Mouse (Mus musculus): ENCODE results near the gene Myocos. TPM values are rescaled to one million over a fixed set of nuclear protein-coding genes. Genes with fewer than 3 reads are reported as not detected.
"Not testable (repeated sequence)": the region's sequence is repeated elsewhere in the genome, so short reads cannot be mapped to it uniquely, and the experiment has no call there.

Gene Myocos
- polyA plus RNA-seq, 1 experiment from 2014 or later: not detected

- H3K36me3 ChIP-seq (ENCODE audit: control insufficient read depth, insufficient read depth, low read length); H3K9me3 ChIP-seq (replicated peaks; ENCODE audit: control insufficient read depth, low read length, poor library complexity, severe bottlenecking); H3K4me2 ChIP-seq (ENCODE audit: low read length); ATAC-seq; H3K4me1 ChIP-seq (ENCODE audit: control insufficient read depth, insufficient read depth, low read length); H3K9ac ChIP-seq (ENCODE audit: low read depth, low read length); H3K4me3 ChIP-seq (ENCODE audit: low read depth, low read length); H3K27ac ChIP-seq (ENCODE audit: low read length); H3K27me3 ChIP-seq (ENCODE audit: control insufficient read depth, insufficient read depth, low read depth, low read length): not testable (repeated sequence)
- WGBS: 87% methylated on average over 4 of the region's 4 CpGs
Measured at GRCm38 (mm10) chr1:162627821-162628220, 30.2 kb downstream of the Myocos start.

DNA sequence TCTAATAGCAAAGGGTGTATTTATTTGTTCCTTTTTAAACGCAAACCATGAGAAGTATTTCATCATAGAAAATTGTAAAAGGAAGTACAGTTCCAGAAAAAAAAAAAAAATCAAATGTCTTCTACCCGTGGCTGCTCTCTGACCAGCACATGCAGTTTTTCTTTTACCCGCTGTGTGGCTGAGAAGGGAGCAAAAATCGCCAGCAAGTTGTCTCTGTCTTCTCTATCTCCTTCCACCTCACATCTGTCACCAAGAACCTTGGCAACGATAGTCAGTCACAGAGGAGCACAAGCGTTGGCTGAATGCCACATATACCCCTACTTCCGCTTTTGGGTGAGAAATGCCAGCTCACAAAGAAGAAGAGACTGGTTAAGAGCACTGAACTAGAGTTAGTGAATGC, 32.8 kb downstream of the Myocos start:
- H3K27me3 ChIP-seq (ENCODE audit: control insufficient read depth, insufficient read depth, low read depth, low read length): no peaks in the 10 kb centered on the region
- no peak for ATAC-seq
- H3K9me3 ChIP-seq (replicated peaks; ENCODE audit: control insufficient read depth, low read length, poor library complexity, severe bottlenecking): no peaks in the 10 kb centered on the region
- H3K36me3 ChIP-seq (ENCODE audit: control insufficient read depth, insufficient read depth, low read length): no peaks in the 10 kb centered on the region
- H3K4me3 ChIP-seq (ENCODE audit: low read depth, low read length): no peak overlapping the region
- no peaks in the 10 kb centered on the region for H3K4me1 ChIP-seq (ENCODE audit: control insufficient read depth, insufficient read depth, low read length)
- WGBS: 69% methylated on average over 7 of the region's 7 CpGs
- H3K27ac ChIP-seq (ENCODE audit: low read length): no peak overlapping the region
- no peak overlapping the region for H3K9ac ChIP-seq (ENCODE audit: low read depth, low read length)
- H3K4me2 ChIP-seq (ENCODE audit: low read length): no peak overlapping the region

DNA sequence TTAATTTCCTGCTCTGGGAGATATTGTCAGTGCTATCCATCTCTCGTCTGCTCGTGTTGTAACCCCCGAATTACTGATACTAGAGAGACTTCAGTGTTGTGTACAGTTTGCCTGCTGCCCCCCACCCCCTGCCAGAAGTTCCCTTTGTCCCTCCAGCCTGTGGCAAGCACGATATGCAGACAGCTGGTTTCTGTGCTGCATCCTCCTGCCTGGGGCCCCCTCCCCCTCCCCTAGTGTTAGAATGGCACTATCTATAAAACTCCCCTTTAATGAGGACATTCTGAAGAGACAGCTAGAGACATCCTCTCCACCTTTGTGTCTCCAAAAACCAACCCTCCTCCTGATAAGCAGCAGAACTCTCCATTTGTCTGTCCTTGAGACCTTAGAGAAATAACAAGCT, 34.1 kb downstream of the Myocos start:
- WGBS: 41% methylated on average over 4 of the region's 4 CpGs
- Histone ChIP-seq H3K9me3 (replicated peaks; ENCODE audit: control insufficient read depth, low read length, poor library complexity, severe bottlenecking) (no peaks in the 10 kb centered on the region), H3K4me1 (ENCODE audit: control insufficient read depth, insufficient read depth, low read length) (no peaks in the 10 kb centered on the region), H3K9ac (ENCODE audit: low read depth, low read length) (no peak overlapping the region), H3K36me3 (ENCODE audit: control insufficient read depth, insufficient read depth, low read length) (no peaks in the 10 kb centered on the region), H3K4me2 (ENCODE audit: low read length) (no peak overlapping the region), H3K27me3 (ENCODE audit: control insufficient read depth, insufficient read depth, low read depth, low read length) (no peaks in the 10 kb centered on the region), H3K27ac (ENCODE audit: low read length) (no peak overlapping the region), H3K4me3 (ENCODE audit: low read depth, low read length) (no peak overlapping the region)
- ATAC-seq: no peak

DNA sequence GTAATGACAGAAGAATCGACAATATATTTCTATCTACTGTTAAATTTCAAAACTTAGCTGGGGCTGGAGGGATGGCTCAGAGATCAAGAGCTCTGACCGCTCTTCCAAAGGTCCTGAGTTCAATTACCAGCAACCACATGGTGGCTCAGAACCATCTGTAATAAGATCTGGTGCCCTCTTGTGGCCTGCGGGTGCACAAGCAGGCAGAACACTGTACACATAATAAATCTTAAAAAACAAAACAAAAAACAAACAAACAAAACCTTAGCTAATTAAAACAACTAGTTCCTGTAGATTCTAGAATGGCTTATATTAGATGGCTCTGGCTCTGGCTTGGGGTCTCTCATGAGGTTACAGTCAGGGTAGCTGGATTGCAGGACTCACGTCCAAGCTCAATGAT, 37.5 kb downstream of the Myocos start:
- no peaks in the 10 kb centered on the region for H3K4me1 ChIP-seq (ENCODE audit: control insufficient read depth, insufficient read depth, low read length)
- H3K27me3 ChIP-seq (ENCODE audit: control insufficient read depth, insufficient read depth, low read depth, low read length): no peaks in the 10 kb centered on the region
- WGBS: 71% methylated on average over 4 of the region's 4 CpGs
- ATAC-seq: no peak
- H3K27ac ChIP-seq (ENCODE audit: low read length): no peak overlapping the region
- H3K4me3 ChIP-seq (ENCODE audit: low read depth, low read length): no peak overlapping the region
- H3K4me2 ChIP-seq (ENCODE audit: low read length): no peak overlapping the region
- H3K9ac ChIP-seq (ENCODE audit: low read depth, low read length): no peak overlapping the region
- no peaks in the 10 kb centered on the region for H3K9me3 ChIP-seq (replicated peaks; ENCODE audit: control insufficient read depth, low read length, poor library complexity, severe bottlenecking)
- H3K36me3 ChIP-seq (ENCODE audit: control insufficient read depth, insufficient read depth, low read length): no peaks in the 10 kb centered on the region

- Histone ChIP-seq H3K27ac (ENCODE audit: low read length) (no peak overlapping the region), H3K4me3 (ENCODE audit: low read depth, low read length) (no peak overlapping the region), H3K4me2 (ENCODE audit: low read length) (no peak overlapping the region), H3K4me1 (ENCODE audit: control insufficient read depth, insufficient read depth, low read length) (no peaks in the 10 kb centered on the region), H3K9me3 (replicated peaks; ENCODE audit: control insufficient read depth, low read length, poor library complexity, severe bottlenecking) (no peaks in the 10 kb centered on the region), H3K36me3 (ENCODE audit: control insufficient read depth, insufficient read depth, low read length) (no peaks in the 10 kb centered on the region), H3K9ac (ENCODE audit: low read depth, low read length) (no peak overlapping the region), H3K27me3 (ENCODE audit: control insufficient read depth, insufficient read depth, low read depth, low read length) (no peaks in the 10 kb centered on the region)
- ATAC-seq: peak; percentile 97
- 69% methylated on average over 1 of the region's 1 CpGs for WGBS
Measured at GRCm38 (mm10) chr1:162615511-162615910, 42.5 kb downstream of the Myocos start.

DNA sequence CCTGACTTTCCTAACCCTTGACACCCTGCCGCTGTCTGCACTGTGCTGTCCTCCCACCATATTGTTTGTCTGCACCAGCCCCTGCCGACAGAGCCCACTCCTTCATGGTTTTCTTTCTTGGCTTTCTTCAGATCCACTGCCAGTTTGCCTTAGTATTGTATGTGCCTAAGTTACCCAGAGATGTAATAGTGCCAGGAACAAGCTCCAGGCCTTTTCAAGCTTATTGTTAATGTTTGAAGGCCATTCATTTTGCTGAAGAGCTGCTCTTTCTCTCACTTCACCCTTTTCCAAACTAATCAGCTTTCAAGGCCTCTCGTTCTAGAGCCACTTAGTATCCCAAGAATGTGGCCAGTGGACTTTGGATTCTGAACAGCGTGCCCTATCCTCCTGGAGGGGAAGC, 46.8 kb downstream of the Myocos start:
- Histone ChIP-seq H3K4me3 (ENCODE audit: low read depth, low read length) (no peak overlapping the region), H3K36me3 (ENCODE audit: control insufficient read depth, insufficient read depth, low read length) (no peaks in the 10 kb centered on the region), H3K4me1 (ENCODE audit: control insufficient read depth, insufficient read depth, low read length) (peaks cover 3% of the 10 kb centered on the region; the same call in 1 of the 2 replicates), H3K4me2 (ENCODE audit: low read length) (no peak overlapping the region), H3K27me3 (ENCODE audit: control insufficient read depth, insufficient read depth, low read depth, low read length) (no peaks in the 10 kb centered on the region), H3K27ac (ENCODE audit: low read length) (no peak overlapping the region), H3K9ac (ENCODE audit: low read depth, low read length) (no peak overlapping the region), H3K9me3 (replicated peaks; ENCODE audit: control insufficient read depth, low read length, poor library complexity, severe bottlenecking) (no peaks in the 10 kb centered on the region)
- no peak for ATAC-seq
- 47% methylated on average over 4 of the region's 4 CpGs for WGBS

DNA sequence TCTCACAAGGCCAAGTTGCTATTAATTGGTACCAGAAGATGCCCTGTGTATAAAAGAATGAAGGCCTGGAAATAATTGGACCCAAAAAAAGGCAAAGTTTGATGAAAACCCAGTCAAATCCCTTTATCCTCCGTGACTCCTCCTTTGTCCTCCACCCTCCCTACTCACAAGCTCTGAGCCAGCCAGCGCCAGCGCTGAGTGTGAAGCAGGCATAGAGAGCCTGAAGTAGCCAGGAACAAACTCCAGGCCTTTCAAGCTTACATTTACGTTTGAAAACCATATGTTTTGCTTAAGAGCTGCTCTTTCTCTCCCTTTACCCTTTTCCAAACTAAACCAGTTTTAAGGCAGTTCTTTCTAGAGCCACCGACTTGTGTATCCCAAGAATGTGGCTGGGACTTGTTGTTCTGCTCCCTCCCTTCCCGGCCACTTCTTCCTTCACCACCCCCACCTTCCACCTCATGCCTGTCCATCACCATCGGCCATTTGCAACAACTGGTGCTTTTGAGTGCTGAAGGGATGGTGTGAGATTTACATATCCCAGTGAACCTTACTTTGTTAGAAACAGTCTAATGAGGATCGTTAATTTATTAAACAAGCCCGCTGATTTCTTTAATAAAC, 48.3 kb downstream of the Myocos start:
- Histone ChIP-seq H3K4me1 (ENCODE audit: control insufficient read depth, insufficient read depth, low read length) (peaks cover 3% of the 10 kb centered on the region; the same call in 1 of the 2 replicates), H3K9me3 (replicated peaks; ENCODE audit: control insufficient read depth, low read length, poor library complexity, severe bottlenecking) (no peaks in the 10 kb centered on the region), H3K4me2 (ENCODE audit: low read length) (no peak overlapping the region), H3K9ac (ENCODE audit: low read depth, low read length) (no peak overlapping the region), H3K4me3 (ENCODE audit: low read depth, low read length) (no peak overlapping the region), H3K27me3 (ENCODE audit: control insufficient read depth, insufficient read depth, low read depth, low read length) (no peaks in the 10 kb centered on the region), H3K36me3 (ENCODE audit: control insufficient read depth, insufficient read depth, low read length) (no peaks in the 10 kb centered on the region), H3K27ac (ENCODE audit: low read length) (no peak overlapping the region)
- 32% methylated on average over 9 of the region's 9 CpGs for WGBS
- peak; percentile 65 for ATAC-seq

DNA sequence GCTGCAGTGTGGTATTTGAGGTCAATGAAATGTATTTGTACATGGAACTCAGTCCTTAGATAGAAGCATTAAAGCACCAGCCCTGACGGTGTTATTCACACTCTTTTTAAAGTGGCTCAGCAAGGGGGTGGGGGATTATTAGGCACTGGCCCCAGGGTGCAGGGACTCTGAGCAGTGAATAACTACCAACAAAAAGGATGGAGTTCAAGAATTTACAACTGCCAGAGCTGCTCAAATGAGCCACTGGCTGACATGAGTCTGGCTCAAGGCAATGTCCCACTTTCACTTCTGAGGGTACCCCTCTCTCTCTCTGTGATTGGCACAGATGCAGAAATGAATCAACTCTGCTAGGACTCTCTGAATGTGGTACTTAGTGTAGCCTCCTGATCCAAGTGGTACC, 49.9 kb downstream of the Myocos start:
- Histone ChIP-seq H3K27me3 (ENCODE audit: control insufficient read depth, insufficient read depth, low read depth, low read length) (no peaks in the 10 kb centered on the region), H3K4me2 (ENCODE audit: low read length) (no peak overlapping the region), H3K9me3 (replicated peaks; ENCODE audit: control insufficient read depth, low read length, poor library complexity, severe bottlenecking) (no peaks in the 10 kb centered on the region), H3K27ac (ENCODE audit: low read length) (no peak overlapping the region), H3K9ac (ENCODE audit: low read depth, low read length) (no peak overlapping the region), H3K4me1 (ENCODE audit: control insufficient read depth, insufficient read depth, low read length) (peaks cover 3% of the 10 kb centered on the region; the same call in 1 of the 2 replicates), H3K4me3 (ENCODE audit: low read depth, low read length) (no peak overlapping the region), H3K36me3 (ENCODE audit: control insufficient read depth, insufficient read depth, low read length) (no peaks in the 10 kb centered on the region)
- WGBS: 0% methylated on average over 1 of the region's 1 CpGs
- ATAC-seq: peak; percentile 30

DNA sequence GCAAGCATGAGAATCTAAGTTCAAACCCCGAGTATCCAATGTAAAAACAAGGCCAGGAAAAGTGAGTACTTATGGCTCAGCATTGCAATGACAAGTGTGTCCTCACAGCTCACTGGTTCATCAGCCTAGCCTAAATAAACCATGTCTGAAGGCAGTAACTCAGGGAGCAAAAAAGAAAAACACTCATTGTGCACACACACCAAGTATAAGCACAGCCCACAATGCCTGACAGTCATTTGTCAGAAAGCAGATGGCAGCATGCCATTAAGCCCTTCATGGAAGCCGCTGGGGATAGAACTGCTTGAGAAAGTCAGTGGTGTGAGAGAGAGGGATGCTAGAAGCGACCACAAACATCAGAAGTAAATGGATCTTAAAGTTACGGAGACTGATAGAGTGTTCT, 56.7 kb downstream of the Myocos start:
- WGBS: 71% methylated on average over 4 of the region's 4 CpGs
- H3K9ac ChIP-seq (ENCODE audit: low read depth, low read length): no peak overlapping the region

More for the DNA sequence above, 56.7 kb downstream of the Myocos start:
- ATAC-seq: no peak
- Histone ChIP-seq H3K36me3 (ENCODE audit: control insufficient read depth, insufficient read depth, low read length) (no peaks in the 10 kb centered on the region), H3K4me1 (ENCODE audit: control insufficient read depth, insufficient read depth, low read length) (no peaks in the 10 kb centered on the region), H3K4me2 (ENCODE audit: low read length) (no peak overlapping the region), H3K27me3 (ENCODE audit: control insufficient read depth, insufficient read depth, low read depth, low read length) (no peaks in the 10 kb centered on the region), H3K4me3 (ENCODE audit: low read depth, low read length) (no peak overlapping the region), H3K27ac (ENCODE audit: low read length) (no peak overlapping the region), H3K9me3 (replicated peaks; ENCODE audit: control insufficient read depth, low read length, poor library complexity, severe bottlenecking) (no peaks in the 10 kb centered on the region)
